Mouse (Mus musculus): ENCODE data around the gene Etnk1. TPM values are rescaled to one million over a fixed set of nuclear protein-coding genes. Genes with fewer than 3 reads are reported as not detected.

The Etnk1 gene
- total and polyA plus RNA-seq, 3 experiments = 27.1 to 33.4 (median 32.8) TPM

DNA sequence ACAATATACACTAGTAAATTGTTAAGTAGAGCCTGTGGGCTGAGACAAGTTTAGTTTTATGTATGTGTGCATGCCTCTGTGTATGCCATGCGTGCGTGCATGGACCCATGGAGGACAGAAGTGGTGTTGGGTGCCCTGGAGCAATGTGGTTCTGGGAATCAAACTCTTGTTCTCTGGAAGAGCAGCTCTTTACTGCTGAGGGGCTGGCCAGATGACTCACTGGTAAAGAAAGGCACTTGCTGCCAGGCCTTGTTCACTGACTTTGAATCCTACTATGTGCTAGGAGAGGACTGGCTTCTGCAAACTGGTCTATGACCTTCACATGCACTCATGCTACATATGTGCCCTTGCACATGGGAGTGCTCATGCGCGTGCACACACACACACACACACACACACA is 7.2 kb downstream of the Etnk1 start:
- in situ Hi-C loops (cut with MboI; ENCODE audit: low pct_ligation_motif_present, low pct_unique_long_range_greater_than_20kb, low sequenced_read_pairs) = no loop called here
- Histone ChIP-seq H3K4me1 (ENCODE audit: control insufficient read depth in 1 of 2, insufficient read depth in 2 of 2) (peaks cover 21 to 53% of the 10 kb centered on the region in 2 experiments), H3K4me2 (ENCODE audit: insufficient read depth, low read depth, poor library complexity, severe bottlenecking) (no peak overlapping the region), H3K27me3 (replicated peaks) (no peaks in the 10 kb centered on the region), H3K79me2 (replicated peaks; ENCODE audit: control insufficient read depth, extremely low read depth, insufficient read depth, poor library complexity, severe bottlenecking) (peaks cover 80% of the 10 kb centered on the region), H3K9me3 (replicated peaks; ENCODE audit: low read length) (no peaks in the 10 kb centered on the region), H3K36me3 (replicated peaks in 1 of 2; ENCODE audit: control insufficient read depth in 1 of 2, insufficient read depth in 1 of 2, low read length in 1 of 2) (peaks cover 28 to 75% of the 10 kb centered on the region in 2 experiments), H3K9ac (ENCODE audit: insufficient read depth, low read depth) (no peak overlapping the region), H3K4me3 (replicated peaks in 1 of 3; ENCODE audit: low read depth in 2 of 3, low read length in 2 of 3, poor library complexity in 1 of 3) (no peak overlapping the region), H3K27ac (ENCODE audit: insufficient read depth, low read depth) (peak overlapping the region; percentile 14; the same call in 1 of the 2 replicates)
- TF ChIP-seq KAT2A (IDR thresholded peaks at IDR 0.05; ENCODE audit: insufficient replicate concordance, low read length) (no peak), IRF4 (IDR thresholded peaks at IDR 0.05; ENCODE audit: low read depth, low read length) (no peak), SIN3A (IDR thresholded peaks at IDR 0.05; ENCODE audit: low read length) (no peak), NRF1 (IDR thresholded peaks at IDR 0.05; ENCODE audit: low read depth, low read length) (no peak), NELFE (IDR thresholded peaks at IDR 0.05; ENCODE audit: low read depth, low read length) (no peak), CHD1 (IDR thresholded peaks at IDR 0.05; ENCODE audit: low read depth, low read length) (no peak), JUN (IDR thresholded peaks at IDR 0.05; ENCODE audit: insufficient read depth, low read depth, low read length) (no peak), TBP (conservative IDR thresholded peaks at IDR 0.05; ENCODE audit: low read depth, low read length) (no peak), ELF1 (IDR thresholded peaks at IDR 0.05; ENCODE audit: low read depth, low read length) (no peak), MAFK (IDR thresholded peaks at IDR 0.05; ENCODE audit: insufficient replicate concordance, low read length) (no peak), MAX (IDR thresholded peaks at IDR 0.05; ENCODE audit: low read length) (no peak), MXI1 (IDR thresholded peaks at IDR 0.05; ENCODE audit: low read depth, low read length) (no peak), ETS1 (conservative IDR thresholded peaks at IDR 0.05; ENCODE audit: low read depth, low read length) (no peak), MEF2A (IDR thresholded peaks at IDR 0.05; ENCODE audit: borderline replicate concordance, low read depth, low read length) (no peak), POLR2AphosphoS2 (IDR thresholded peaks at IDR 0.05; ENCODE audit: low read depth, low read length) (no peak), MYC (IDR thresholded peaks at IDR 0.05; ENCODE audit: low read depth, low read length) (no peak)
- dilution Hi-C loops (cut with MboI; ENCODE audit: extremely low pct_ligation_motif_present, extremely low pct_unique_long_range_greater_than_20kb, low sequenced_read_pairs) = no loop called here
- DNase-seq (ENCODE audit: extremely low read depth) = no peak

- TF ChIP-seq POLR2A (IDR thresholded peaks at IDR 0.05; ENCODE audit: low read depth, low read length) (no peak), JUND (conservative IDR thresholded peaks at IDR 0.05; ENCODE audit: low read depth, low read length) (no peak), CHD1 (IDR thresholded peaks at IDR 0.05; ENCODE audit: low read depth, low read length) (no peak), MAFK (IDR thresholded peaks at IDR 0.05; ENCODE audit: insufficient replicate concordance, low read length) (no peak), RAD21 (IDR thresholded peaks at IDR 0.05; ENCODE audit: low read depth, low read length) (peak; percentile 78), MXI1 (IDR thresholded peaks at IDR 0.05; ENCODE audit: low read depth, low read length) (no peak), E2F4 (IDR thresholded peaks at IDR 0.05; ENCODE audit: insufficient replicate concordance, low read depth, low read length) (no peak), SMC3 (IDR thresholded peaks at IDR 0.05; ENCODE audit: low read depth, low read length) (peak; percentile 65), ETS1 (conservative IDR thresholded peaks at IDR 0.05; ENCODE audit: low read depth, low read length) (no peak), CTCF (conservative IDR thresholded peaks at IDR 0.05 in 1 of 2, IDR thresholded peaks at IDR 0.05 in 1 of 2; ENCODE audit: low read depth in 2 of 2, low read length in 2 of 2) (peak; percentile 49 to 77; a peak in 3 of 4 replicates), IRF4 (IDR thresholded peaks at IDR 0.05; ENCODE audit: low read depth, low read length) (peak; percentile 21; the same call in 1 of the 2 replicates)
- peak; percentile 50 for DNase-seq (ENCODE audit: extremely low read depth)
- H3K4me3 ChIP-seq (replicated peaks in 1 of 3; ENCODE audit: low read depth in 2 of 3, low read length in 2 of 3, poor library complexity in 1 of 3) = no peak overlapping the region
- no peaks in the 10 kb centered on the region for H3K9me3 ChIP-seq (replicated peaks; ENCODE audit: low read length)
- no peak overlapping the region for H3K9ac ChIP-seq (ENCODE audit: insufficient read depth, low read depth)
- H3K4me2 ChIP-seq (ENCODE audit: insufficient read depth, low read depth, poor library complexity, severe bottlenecking) = no peak overlapping the region
- H3K36me3 ChIP-seq (replicated peaks in 1 of 2; ENCODE audit: control insufficient read depth in 1 of 2, insufficient read depth in 1 of 2, low read length in 1 of 2) = peaks cover 29 to 79% of the 10 kb centered on the region in 2 experiments
- no peaks in the 10 kb centered on the region for H3K27me3 ChIP-seq (replicated peaks)
- dilution Hi-C loops (cut with MboI; ENCODE audit: extremely low pct_ligation_motif_present, extremely low pct_unique_long_range_greater_than_20kb, low sequenced_read_pairs) = loop anchor here (25.0 kb wide), 1 partner anchor 88 kb away; no protein-coding TSS in a partner anchor
- peaks cover 80% of the 10 kb centered on the region for H3K79me2 ChIP-seq (replicated peaks; ENCODE audit: control insufficient read depth, extremely low read depth, insufficient read depth, poor library complexity, severe bottlenecking)
- in situ Hi-C loops (cut with MboI; ENCODE audit: low pct_ligation_motif_present, low pct_unique_long_range_greater_than_20kb, low sequenced_read_pairs) = no loop called here
- H3K4me1 ChIP-seq (ENCODE audit: control insufficient read depth in 1 of 2, insufficient read depth in 2 of 2) = peaks cover 27 to 61% of the 10 kb centered on the region in 2 experiments
- H3K27ac ChIP-seq (ENCODE audit: insufficient read depth, low read depth) = no peak overlapping the region; the same call in 1 of the 2 replicates
These were observed 8.1 kb downstream of the Etnk1 start for GRCm38 (mm10) chr6:143174906-143175656.

All from CH12.LX (cell line).